Mouse (Mus musculus) liver, adult 2 months (tissue): ENCODE measurements around the gene 1810055G02Rik.

Experiments
- CTCF ChIP-seq: fragments of 200-500 bp; IDR thresholded peaks from 2 replicates; pipeline ENCODE4 v1.5.1; 2011; ENCODE audit warnings: low read depth, low read length, control low read depth
- POLR2A ChIP-seq: fragments of 200-500 bp; IDR thresholded peaks from 2 replicates; pipeline ENCODE4 v1.6.1; 2011; ENCODE audit warnings: low read length, control low read depth; ENCODE audit not compliant: insufficient read depth; ENCODE audit errors: extremely low read depth

- no peak for TF ChIP-seq POLR2A
- TF ChIP-seq CTCF: no peak
Observed at GRCm38 (mm10) chr19:3723170-3723569, 15.1 kb downstream of the 1810055G02Rik start.
